Mouse (Mus musculus) embryonic fibroblast, embryonic 13.5 days (primary cell): ENCODE measurements around the gene Sf3b1.

ENCODE experiments used
- CTCF ChIP-seq: IDR thresholded peaks from 2 replicates; pipeline ENCODE4 v1.5.1; 2011; ENCODE audit warnings: mild to moderate bottlenecking, control low read depth, low read length, moderate library complexity, borderline replicate concordance; ENCODE audit not compliant: insufficient read depth
- POLR2A ChIP-seq: IDR thresholded peaks from 2 replicates; pipeline ENCODE4 v1.6.1; 2011; ENCODE audit warnings: low read depth, mild to moderate bottlenecking, control low read depth, low read length, moderate library complexity

GRCm38 (mm10) chr1:55061772-55062171 is 34.5 kb upstream of the Sf3b1 start:
- TF ChIP-seq CTCF (no peak), POLR2A (no peak)
